Mouse (Mus musculus) CH12.LX (cell line): ENCODE measurements around the gene Ino80d. TPM values are rescaled to one million over a fixed set of nuclear protein-coding genes. Genes with fewer than 3 reads are reported as not detected.
A peak's percentile ranks its signal among the peaks of the same experiment; 100 is the strongest.

ENCODE experiments used
- DNase-seq: peaks from one replicate; pipeline ENCODE4 v3.0.0-alpha.2; 2013; ENCODE audit errors: extremely low read depth
- H3K27ac ChIP-seq: 2 replicates; pipeline ENCODE4 v1.5.1; 2012; ENCODE audit warnings: low read depth, mild to moderate bottlenecking, control low read depth, moderate library complexity; ENCODE audit not compliant: insufficient read depth
- H3K27me3 ChIP-seq: replicated peaks from 2 replicates; pipeline ENCODE3; 2012; ENCODE audit warnings: inconsistent platforms
- H3K36me3 ChIP-seq, 2 experiments: replicated peaks in 1 of 2; 2 replicates each; pipeline versions ENCODE3 to v1.6.1; 2012; ENCODE audit warnings: inconsistent platforms in 1 of 2, low read length in 1 of 2, mild to moderate bottlenecking in 1 of 2, mixed read lengths in 1 of 2, moderate library complexity in 1 of 2; ENCODE audit not compliant: control insufficient read depth in 1 of 2, insufficient read depth in 1 of 2
- H3K4me1 ChIP-seq, 2 experiments: 2 replicates each; pipeline ENCODE4 v1.6.1; 2012; ENCODE audit warnings: inconsistent platforms in 1 of 2, moderate library complexity in 1 of 2; ENCODE audit not compliant: insufficient read depth in 2 of 2, control insufficient read depth in 1 of 2
- H3K4me2 ChIP-seq: 2 replicates; pipeline ENCODE4 v1.6.1; 2012; ENCODE audit warnings: low read depth, mild to moderate bottlenecking, control low read depth; ENCODE audit not compliant: poor library complexity, insufficient read depth, severe bottlenecking
- H3K4me3 ChIP-seq, 3 experiments: fragments of 150-350 bp in 1 of 3; sonication (generic) in 1 of 3; replicated peaks in 1 of 3; 2 replicates each; pipeline versions ENCODE3 to v1.5.1; 2011 to 2012; ENCODE audit warnings: low read depth in 2 of 3, low read length in 2 of 3, mild to moderate bottlenecking in 2 of 3, moderate library complexity in 2 of 3, control low read depth in 1 of 3, improper control_type of control experiment in 1 of 3, inconsistent platforms in 1 of 3, mixed read lengths in 1 of 3; ENCODE audit not compliant: poor library complexity in 1 of 3
- H3K79me2 ChIP-seq: replicated peaks from 2 replicates; pipeline ENCODE4 v1.6.1; 2012; ENCODE audit warnings: mild to moderate bottlenecking, moderate library complexity; ENCODE audit not compliant: control insufficient read depth, poor library complexity, insufficient read depth, severe bottlenecking; ENCODE audit errors: extremely low read depth
- H3K9ac ChIP-seq: 2 replicates; pipeline ENCODE4 v1.6.1; 2012; ENCODE audit warnings: low read depth, mild to moderate bottlenecking, control low read depth, moderate library complexity; ENCODE audit not compliant: insufficient read depth
- H3K9me3 ChIP-seq: replicated peaks from 2 replicates; pipeline ENCODE3; 2012; ENCODE audit warnings: low read length, inconsistent platforms, mixed read lengths
- HCFC1 ChIP-seq: IDR thresholded peaks from 2 replicates; pipeline ENCODE4 v1.6.1; 2012; ENCODE audit warnings: low read depth, mild to moderate bottlenecking, inconsistent platforms, low read length, improper control_type of control experiment
- MAX ChIP-seq: IDR thresholded peaks from 2 replicates; pipeline ENCODE4 v1.6.1; 2011; ENCODE audit warnings: low read length, improper control_type of control experiment
- MAZ ChIP-seq: IDR thresholded peaks from 2 replicates; pipeline ENCODE4 v1.6.1; 2012; ENCODE audit warnings: low read depth, mild to moderate bottlenecking, inconsistent platforms, low read length, improper control_type of control experiment, moderate library complexity
- MEF2A ChIP-seq: IDR thresholded peaks from 2 replicates; pipeline ENCODE4 v1.6.1; 2014; ENCODE audit warnings: low read depth, mild to moderate bottlenecking, inconsistent platforms, low read length, improper control_type of control experiment, borderline replicate concordance
- MXI1 ChIP-seq: IDR thresholded peaks from 2 replicates; pipeline ENCODE4 v1.6.1; 2011; ENCODE audit warnings: mild to moderate bottlenecking, low read depth, low read length, improper control_type of control experiment
- MYC ChIP-seq: IDR thresholded peaks from 2 replicates; pipeline ENCODE4 v1.6.1; 2011; ENCODE audit warnings: low read depth, mild to moderate bottlenecking, improper control_type of control experiment, low read length
- NELFE ChIP-seq: IDR thresholded peaks from 2 replicates; pipeline ENCODE4 v1.6.1; 2011; ENCODE audit warnings: low read depth, low read length, improper control_type of control experiment
- RAD21 ChIP-seq: IDR thresholded peaks from 2 replicates; pipeline ENCODE4 v1.6.1; 2011; ENCODE audit warnings: low read depth, mild to moderate bottlenecking, low read length, improper control_type of control experiment, moderate library complexity
- UBTF ChIP-seq: IDR thresholded peaks from 2 replicates; pipeline ENCODE4 v1.6.1; 2012; ENCODE audit warnings: low read depth, mild to moderate bottlenecking, inconsistent platforms, low read length, improper control_type of control experiment, moderate library complexity
- ZC3H11A ChIP-seq: IDR thresholded peaks from 2 replicates; pipeline ENCODE4 v1.6.1; 2012; ENCODE audit warnings: low read depth, mild to moderate bottlenecking, inconsistent platforms, low read length, improper control_type of control experiment
- ZKSCAN1 ChIP-seq: IDR thresholded peaks from 2 replicates; pipeline ENCODE4 v1.6.1; 2012; ENCODE audit warnings: low read depth, inconsistent platforms, low read length, improper control_type of control experiment, borderline replicate concordance
- ZNF384 ChIP-seq: IDR thresholded peaks from 2 replicates; pipeline ENCODE4 v1.6.1; 2012; ENCODE audit warnings: low read depth, low read length, improper control_type of control experiment, inconsistent platforms
- dilution Hi-C: fragments of 300-500 bp; cut with MboI; formaldehyde crosslinking; loops from 2 replicates; pipeline ENCODE4 v1.14.3; 2020; ENCODE audit warnings: low sequenced_read_pairs; ENCODE audit not compliant: extremely low pct_unique_long_range_greater_than_20kb, extremely low pct_ligation_motif_present
- in situ Hi-C: fragments of 300-500 bp; cut with MboI; formaldehyde crosslinking; loops from 3 replicates; pipeline ENCODE4 v1.14.3; 2019; ENCODE audit warnings: low sequenced_read_pairs, low pct_ligation_motif_present, low pct_unique_long_range_greater_than_20kb, mixed read lengths
- polyA plus RNA-seq: library from polyadenylated mRNA; unstranded; fragments of >175 nt; gene quantifications from 2 replicates; pipeline ENCODE4 v1.2.1, GENCODE M21; 2012; ENCODE audit warnings: low read depth; ENCODE audit not compliant: insufficient read length
- total RNA-seq, 2 experiments: library from RNA; depleted of rRNA; stranded (reverse); fragments of 300-350 nt in 1 of 2; fragments of >200 nt in 1 of 2; gene quantifications; 2 replicates each; pipeline ENCODE4 v1.2.3; 2012 to 2014

Ino80d gene
- total and polyA plus RNA-seq, 3 experiments = 4.5 to 5.8 (median 4.6) TPM

GRCm38 (mm10) chr1:63115540-63115939 is 1.1 kb upstream of the Ino80d start:
- Histone ChIP-seq H3K79me2 (peaks cover 61% of the 10 kb centered on the region), H3K9ac (peak overlapping the region; percentile 100), H3K36me3 (peaks cover 17 to 31% of the 10 kb centered on the region in 2 experiments), H3K9me3 (no peaks in the 10 kb centered on the region), H3K27ac (no peak overlapping the region), H3K4me3 (peak overlapping the region; percentile 61 to 86 (median 74)), H3K4me2 (peak overlapping the region; percentile 94), H3K4me1 (peaks cover 14 to 27% of the 10 kb centered on the region in 2 experiments), H3K27me3 (no peaks in the 10 kb centered on the region)
- no peak for DNase-seq
- in situ Hi-C loops = no loop called here
- dilution Hi-C loops = no loop called here
- TF ChIP-seq MYC (peak; percentile 42; the same call in 1 of the 2 replicates), ZNF384 (peak; percentile 52; the same call in 1 of the 2 replicates), MXI1 (peak; percentile 75), MAX (0 out of 2 replicates have a peak, but pooled peaks have one; percentile 13), ZKSCAN1 (no peak), HCFC1 (no peak; the same call in 1 of the 2 replicates)

DNA sequence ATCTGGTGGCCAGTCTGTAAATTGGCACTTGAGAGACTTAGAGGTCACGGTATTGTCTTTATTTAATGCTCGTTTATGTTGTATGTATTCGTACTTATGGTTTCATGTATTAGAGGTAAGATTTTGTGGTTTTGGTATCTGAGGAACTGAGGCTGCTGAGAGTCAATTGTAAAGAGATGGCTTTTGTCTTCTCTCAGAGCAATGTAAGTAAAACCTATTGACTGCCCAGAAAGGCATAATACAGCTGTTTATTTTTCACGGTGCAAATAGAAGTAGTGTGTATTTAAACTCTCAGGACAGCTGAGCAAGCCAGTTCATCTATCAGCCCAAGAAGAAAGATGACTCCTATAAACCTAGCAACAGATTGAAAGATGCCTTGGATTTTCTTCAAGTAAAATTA is 629 bp upstream of the Ino80d start:
- DNase-seq = no peak
- peaks cover 65% of the 10 kb centered on the region for H3K79me2 ChIP-seq
- TF ChIP-seq ZNF384 (0 out of 2 replicates have a peak, but pooled peaks have one; percentile 19), MAX (no peak; the same call in 1 of the 2 replicates), ZC3H11A (no peak), UBTF (no peak), MYC (no peak), NELFE (no peak)
- peak overlapping the region; percentile 94 for H3K4me2 ChIP-seq
- H3K27ac ChIP-seq = no peak overlapping the region
- peak overlapping the region; percentile 61 to 86 (median 74) for H3K4me3 ChIP-seq
- H3K27me3 ChIP-seq = no peaks in the 10 kb centered on the region
- peaks cover 12 to 27% of the 10 kb centered on the region in 2 experiments for H3K36me3 ChIP-seq
- no peaks in the 10 kb centered on the region for H3K9me3 ChIP-seq
- H3K4me1 ChIP-seq = peaks cover 16 to 32% of the 10 kb centered on the region in 2 experiments
- in situ Hi-C loops = no loop called here
- peak overlapping the region; percentile 100 for H3K9ac ChIP-seq
- dilution Hi-C loops = no loop called here

- peaks cover 4 to 15% of the 10 kb centered on the region in 2 experiments for H3K36me3 ChIP-seq
- peak overlapping the region; percentile 74 to 85 (median 76) for H3K4me3 ChIP-seq
- peaks cover 75% of the 10 kb centered on the region for H3K79me2 ChIP-seq
- peak overlapping the region; percentile 100 for H3K9ac ChIP-seq
- dilution Hi-C loops = no loop called here
- H3K4me2 ChIP-seq = peak overlapping the region; percentile 31
- peaks cover 18 to 44% of the 10 kb centered on the region in 2 experiments for H3K4me1 ChIP-seq
- DNase-seq = no peak
- no peaks in the 10 kb centered on the region for H3K27me3 ChIP-seq
- H3K9me3 ChIP-seq = no peaks in the 10 kb centered on the region
- peak overlapping the region; percentile 95 for H3K27ac ChIP-seq
- 0 out of 2 replicates have a peak, but pooled peaks have one; percentile 5 for TF ChIP-seq MEF2A
- TF ChIP-seq RAD21 = no peak
- 0 out of 2 replicates have a peak, but pooled peaks have one; percentile 18 for TF ChIP-seq MAZ
- in situ Hi-C loops = no loop called here
Observed at GRCm38 (mm10) chr1:63113274-63114135, 962 bp downstream of the Ino80d start.
